Mouse (Mus musculus) CH12.LX (cell line): ENCODE data around the gene Vps11. TPM values are rescaled to one million over a fixed set of nuclear protein-coding genes. Genes with fewer than 3 reads are reported as not detected.

Experiments
- DNase-seq: peaks from one replicate; pipeline ENCODE4 v3.0.0-alpha.2; 2013; ENCODE audit errors: extremely low read depth
- H3K27ac ChIP-seq: 2 replicates; pipeline ENCODE4 v1.5.1; 2012; ENCODE audit warnings: low read depth, mild to moderate bottlenecking, control low read depth, moderate library complexity; ENCODE audit not compliant: insufficient read depth
- H3K27me3 ChIP-seq: replicated peaks from 2 replicates; pipeline ENCODE3; 2012; ENCODE audit warnings: inconsistent platforms
- H3K36me3 ChIP-seq, 2 experiments: replicated peaks in 1 of 2; 2 replicates each; pipeline versions ENCODE3 to v1.6.1; 2012; ENCODE audit warnings: inconsistent platforms in 1 of 2, low read length in 1 of 2, mild to moderate bottlenecking in 1 of 2, mixed read lengths in 1 of 2, moderate library complexity in 1 of 2; ENCODE audit not compliant: control insufficient read depth in 1 of 2, insufficient read depth in 1 of 2
- H3K4me1 ChIP-seq, 2 experiments: 2 replicates each; pipeline ENCODE4 v1.6.1; 2012; ENCODE audit warnings: inconsistent platforms in 1 of 2, moderate library complexity in 1 of 2; ENCODE audit not compliant: insufficient read depth in 2 of 2, control insufficient read depth in 1 of 2
- H3K4me2 ChIP-seq: 2 replicates; pipeline ENCODE4 v1.6.1; 2012; ENCODE audit warnings: low read depth, mild to moderate bottlenecking, control low read depth; ENCODE audit not compliant: poor library complexity, insufficient read depth, severe bottlenecking
- H3K4me3 ChIP-seq, 3 experiments: fragments of 150-350 bp in 1 of 3; sonication (generic) in 1 of 3; replicated peaks in 1 of 3; 2 replicates each; pipeline versions ENCODE3 to v1.5.1; 2011 to 2012; ENCODE audit warnings: low read depth in 2 of 3, low read length in 2 of 3, mild to moderate bottlenecking in 2 of 3, moderate library complexity in 2 of 3, control low read depth in 1 of 3, improper control_type of control experiment in 1 of 3, inconsistent platforms in 1 of 3, mixed read lengths in 1 of 3; ENCODE audit not compliant: poor library complexity in 1 of 3
- H3K79me2 ChIP-seq: replicated peaks from 2 replicates; pipeline ENCODE4 v1.6.1; 2012; ENCODE audit warnings: mild to moderate bottlenecking, moderate library complexity; ENCODE audit not compliant: control insufficient read depth, poor library complexity, insufficient read depth, severe bottlenecking; ENCODE audit errors: extremely low read depth
- H3K9ac ChIP-seq: 2 replicates; pipeline ENCODE4 v1.6.1; 2012; ENCODE audit warnings: low read depth, mild to moderate bottlenecking, control low read depth, moderate library complexity; ENCODE audit not compliant: insufficient read depth
- H3K9me3 ChIP-seq: replicated peaks from 2 replicates; pipeline ENCODE3; 2012; ENCODE audit warnings: low read length, inconsistent platforms, mixed read lengths
- BHLHE40 ChIP-seq: IDR thresholded peaks from 2 replicates; pipeline ENCODE4 v1.6.1; 2011; ENCODE audit warnings: mild to moderate bottlenecking, low read depth, low read length, improper control_type of control experiment
- CHD1 ChIP-seq: IDR thresholded peaks from 2 replicates; pipeline ENCODE4 v1.6.1; 2012; ENCODE audit warnings: low read depth, low read length, improper control_type of control experiment, inconsistent platforms
- CHD2 ChIP-seq: IDR thresholded peaks from 2 replicates; pipeline ENCODE4 v1.6.1; 2011; ENCODE audit warnings: low read length, improper control_type of control experiment
- CTCF ChIP-seq, 2 experiments: IDR thresholded peaks in 1 of 2; conservative IDR thresholded peaks in 1 of 2; 2 replicates each; pipeline ENCODE4 v1.5.1; 2011 to 2012; ENCODE audit warnings: low read depth in 2 of 2, low read length in 2 of 2, improper control_type of control experiment in 1 of 2, inconsistent platforms in 1 of 2, mild to moderate bottlenecking in 1 of 2, moderate library complexity in 1 of 2
- E2F4 ChIP-seq: IDR thresholded peaks from 2 replicates; pipeline ENCODE4 v1.6.1; 2011; ENCODE audit warnings: low read depth, low read length, improper control_type of control experiment; ENCODE audit not compliant: insufficient replicate concordance
- ELF1 ChIP-seq: IDR thresholded peaks from 2 replicates; pipeline ENCODE4 v1.6.1; 2014; ENCODE audit warnings: low read depth, mild to moderate bottlenecking, inconsistent platforms, low read length, improper control_type of control experiment
- EP300 ChIP-seq: IDR thresholded peaks from 2 replicates; pipeline ENCODE4 v1.6.1; 2011; ENCODE audit warnings: low read length, improper control_type of control experiment
- ETS1 ChIP-seq: conservative IDR thresholded peaks from 2 replicates; pipeline ENCODE4 v1.6.1; 2012; ENCODE audit warnings: low read depth, mild to moderate bottlenecking, inconsistent platforms, low read length, improper control_type of control experiment, moderate library complexity
- GABPA ChIP-seq: IDR thresholded peaks from 2 replicates; pipeline ENCODE4 v1.6.1; 2012; ENCODE audit warnings: low read depth, low read length, improper control_type of control experiment, inconsistent platforms; ENCODE audit not compliant: insufficient replicate concordance
- HCFC1 ChIP-seq: IDR thresholded peaks from 2 replicates; pipeline ENCODE4 v1.6.1; 2012; ENCODE audit warnings: low read depth, mild to moderate bottlenecking, inconsistent platforms, low read length, improper control_type of control experiment
- IRF4 ChIP-seq: IDR thresholded peaks from 2 replicates; pipeline ENCODE4 v1.6.1; 2014; ENCODE audit warnings: low read depth, mild to moderate bottlenecking, inconsistent platforms, low read length, improper control_type of control experiment
- JUND ChIP-seq: conservative IDR thresholded peaks from 2 replicates; pipeline ENCODE4 v1.6.1; 2011; ENCODE audit warnings: low read depth, low read length, improper control_type of control experiment
- KAT2A ChIP-seq: IDR thresholded peaks from 2 replicates; pipeline ENCODE4 v1.6.1; 2012; ENCODE audit warnings: low read length, improper control_type of control experiment, inconsistent platforms; ENCODE audit not compliant: insufficient replicate concordance
- MAFK ChIP-seq: IDR thresholded peaks from 2 replicates; pipeline ENCODE4 v1.6.1; 2011; ENCODE audit warnings: low read length, improper control_type of control experiment; ENCODE audit not compliant: insufficient replicate concordance
- MAX ChIP-seq: IDR thresholded peaks from 2 replicates; pipeline ENCODE4 v1.6.1; 2011; ENCODE audit warnings: low read length, improper control_type of control experiment
- MAZ ChIP-seq: IDR thresholded peaks from 2 replicates; pipeline ENCODE4 v1.6.1; 2012; ENCODE audit warnings: low read depth, mild to moderate bottlenecking, inconsistent platforms, low read length, improper control_type of control experiment, moderate library complexity
- MEF2A ChIP-seq: IDR thresholded peaks from 2 replicates; pipeline ENCODE4 v1.6.1; 2014; ENCODE audit warnings: low read depth, mild to moderate bottlenecking, inconsistent platforms, low read length, improper control_type of control experiment, borderline replicate concordance
- MYC ChIP-seq: IDR thresholded peaks from 2 replicates; pipeline ENCODE4 v1.6.1; 2011; ENCODE audit warnings: low read depth, mild to moderate bottlenecking, improper control_type of control experiment, low read length
- NELFE ChIP-seq: IDR thresholded peaks from 2 replicates; pipeline ENCODE4 v1.6.1; 2011; ENCODE audit warnings: low read depth, low read length, improper control_type of control experiment
- NRF1 ChIP-seq: IDR thresholded peaks from 2 replicates; pipeline ENCODE4 v1.6.1; 2014; ENCODE audit warnings: low read depth, mild to moderate bottlenecking, inconsistent platforms, low read length, improper control_type of control experiment, moderate library complexity
- PAX5 ChIP-seq: IDR thresholded peaks from 2 replicates; pipeline ENCODE4 v1.6.1; 2012; ENCODE audit warnings: low read length, inconsistent platforms, mixed read lengths
- POLR2A ChIP-seq: IDR thresholded peaks from 2 replicates; pipeline ENCODE4 v1.6.1; 2011; ENCODE audit warnings: low read depth, mild to moderate bottlenecking, improper control_type of control experiment, low read length
- POLR2AphosphoS2 ChIP-seq: IDR thresholded peaks from 2 replicates; pipeline ENCODE4 v1.6.1; 2011; ENCODE audit warnings: low read depth, low read length, improper control_type of control experiment
- RAD21 ChIP-seq: IDR thresholded peaks from 2 replicates; pipeline ENCODE4 v1.6.1; 2011; ENCODE audit warnings: low read depth, mild to moderate bottlenecking, low read length, improper control_type of control experiment, moderate library complexity
- RCOR1 ChIP-seq: conservative IDR thresholded peaks from 2 replicates; pipeline ENCODE4 v1.6.1; 2012; ENCODE audit warnings: low read depth, mild to moderate bottlenecking, inconsistent platforms, low read length, improper control_type of control experiment
- SIN3A ChIP-seq: IDR thresholded peaks from 2 replicates; pipeline ENCODE4 v1.6.1; 2012; ENCODE audit warnings: low read length, improper control_type of control experiment, inconsistent platforms
- SMC3 ChIP-seq: IDR thresholded peaks from 2 replicates; pipeline ENCODE4 v1.6.1; 2011; ENCODE audit warnings: low read depth, low read length, improper control_type of control experiment
- TBP ChIP-seq: conservative IDR thresholded peaks from 2 replicates; pipeline ENCODE4 v1.6.1; 2011; ENCODE audit warnings: low read depth, low read length, improper control_type of control experiment
- TCF12 ChIP-seq: IDR thresholded peaks from 2 replicates; pipeline ENCODE4 v1.6.1; 2014; ENCODE audit warnings: low read depth, mild to moderate bottlenecking, inconsistent platforms, low read length, improper control_type of control experiment
- UBTF ChIP-seq: IDR thresholded peaks from 2 replicates; pipeline ENCODE4 v1.6.1; 2012; ENCODE audit warnings: low read depth, mild to moderate bottlenecking, inconsistent platforms, low read length, improper control_type of control experiment, moderate library complexity
- USF1 ChIP-seq: IDR thresholded peaks from 2 replicates; pipeline ENCODE4 v1.6.1; 2014; ENCODE audit warnings: low read depth, mild to moderate bottlenecking, inconsistent platforms, low read length, improper control_type of control experiment
- USF2 ChIP-seq: conservative IDR thresholded peaks from 2 replicates; pipeline ENCODE4 v1.6.1; 2011; ENCODE audit warnings: low read depth, low read length, improper control_type of control experiment
- ZC3H11A ChIP-seq: IDR thresholded peaks from 2 replicates; pipeline ENCODE4 v1.6.1; 2012; ENCODE audit warnings: low read depth, mild to moderate bottlenecking, inconsistent platforms, low read length, improper control_type of control experiment
- ZKSCAN1 ChIP-seq: IDR thresholded peaks from 2 replicates; pipeline ENCODE4 v1.6.1; 2012; ENCODE audit warnings: low read depth, inconsistent platforms, low read length, improper control_type of control experiment, borderline replicate concordance
- ZMIZ1 ChIP-seq: IDR thresholded peaks from 2 replicates; pipeline ENCODE4 v1.6.1; 2012; ENCODE audit warnings: low read depth, mild to moderate bottlenecking, inconsistent platforms, low read length, improper control_type of control experiment
- ZNF384 ChIP-seq: IDR thresholded peaks from 2 replicates; pipeline ENCODE4 v1.6.1; 2012; ENCODE audit warnings: low read depth, low read length, improper control_type of control experiment, inconsistent platforms
- dilution Hi-C: fragments of 300-500 bp; cut with MboI; formaldehyde crosslinking; loops from 2 replicates; pipeline ENCODE4 v1.14.3; 2020; ENCODE audit warnings: low sequenced_read_pairs; ENCODE audit not compliant: extremely low pct_unique_long_range_greater_than_20kb, extremely low pct_ligation_motif_present
- in situ Hi-C: fragments of 300-500 bp; cut with MboI; formaldehyde crosslinking; loops from 3 replicates; pipeline ENCODE4 v1.14.3; 2019; ENCODE audit warnings: low sequenced_read_pairs, low pct_ligation_motif_present, low pct_unique_long_range_greater_than_20kb, mixed read lengths
- polyA plus RNA-seq: library from polyadenylated mRNA; unstranded; fragments of >175 nt; gene quantifications from 2 replicates; pipeline ENCODE4 v1.2.1, GENCODE M21; 2012; ENCODE audit warnings: low read depth; ENCODE audit not compliant: insufficient read length
- total RNA-seq, 2 experiments: library from RNA; depleted of rRNA; stranded (reverse); fragments of 300-350 nt in 1 of 2; fragments of >200 nt in 1 of 2; gene quantifications; 2 replicates each; pipeline ENCODE4 v1.2.3; 2012 to 2014

Gene Vps11
- total and polyA plus RNA-seq, 3 experiments: 16.1 to 24.8 (median 22.1) TPM

GRCm38 (mm10) chr9:44396684-44397411 is 35.4 kb upstream of the Vps11 start, which contains the start of gene Slc37a4:
Slc37a4 (plus strand) TSS chr9:44396852.
- peak; percentile 97 for DNase-seq
- Histone ChIP-seq H3K36me3 (peaks cover 21 to 48% of the 10 kb centered on the region in 2 experiments), H3K27ac (peak within 1 kb of the TSS; percentile 15; the same call in 1 of the 2 replicates), H3K4me2 (peak within 1 kb of the TSS; percentile 81), H3K79me2 (no peaks in the 10 kb centered on the region), H3K9ac (peak within 1 kb of the TSS; percentile 64), H3K4me1 (peaks cover 10 to 71% of the 10 kb centered on the region in 2 experiments), H3K9me3 (no peaks in the 10 kb centered on the region), H3K4me3 (peak within 1 kb of the TSS; percentile 58 to 80 (median 64)), H3K27me3 (no peaks in the 10 kb centered on the region)
- peak; percentile 38; the same call in 1 of the 2 replicates for TF ChIP-seq TCF12
- no peak for TF ChIP-seq ZC3H11A
- TF ChIP-seq ELF1: peak; percentile 92
- peak; percentile 60; the same call in 1 of the 2 replicates for TF ChIP-seq MEF2A
- TF ChIP-seq PAX5: no peak
- TF ChIP-seq E2F4: no peak
- peak; percentile 88 for TF ChIP-seq TBP
- peak; percentile 64 for TF ChIP-seq HCFC1
- peak; percentile 85 for TF ChIP-seq NELFE
- TF ChIP-seq MYC: 0 out of 2 replicates have a peak, but pooled peaks have one; percentile 13
- peak; percentile 72 for TF ChIP-seq MAX
- peak; percentile 8 for TF ChIP-seq IRF4
- TF ChIP-seq SIN3A: peak; percentile 68
- no peak for TF ChIP-seq RAD21
- no peak for TF ChIP-seq SMC3
- no peak for TF ChIP-seq ZNF384
- peak; percentile 69; the same call in 1 of the 2 replicates for TF ChIP-seq POLR2AphosphoS2
- peak; percentile 44; the same call in 1 of the 2 replicates for TF ChIP-seq CHD2
- TF ChIP-seq RCOR1: no peak
- peak; percentile 84 for TF ChIP-seq USF2
- no peak for TF ChIP-seq ZKSCAN1
- TF ChIP-seq ZMIZ1: peak; percentile 91
- no peak for TF ChIP-seq BHLHE40
- TF ChIP-seq CHD1: no peak
- no peak for TF ChIP-seq MAFK
- no peak for TF ChIP-seq EP300
- TF ChIP-seq KAT2A: no peak
- TF ChIP-seq POLR2A: peak; percentile 89
- TF ChIP-seq GABPA: no peak
- TF ChIP-seq MAZ: no peak
- no peak for TF ChIP-seq JUND
- TF ChIP-seq CTCF (conservative IDR thresholded peaks at IDR 0.05 in 1 of 2, IDR thresholded peaks at IDR 0.05 in 1 of 2; ENCODE audit: low read depth in 2 of 2, low read length in 2 of 2): no peak; a peak in 1 of 4 replicates
- 0 out of 2 replicates have a peak, but pooled peaks have one; percentile 23 for TF ChIP-seq ETS1
- TF ChIP-seq UBTF: no peak
- peak; percentile 96 for TF ChIP-seq NRF1
- peak; percentile 89 for TF ChIP-seq USF1
- in situ Hi-C loops (loop anchor here (5.0 kb wide), 1 partner anchor 55 kb away; the partner anchor contains the start of gene Hmbs), dilution Hi-C loops (no loop called here)
